Mouse (Mus musculus): ENCODE measurements around the gene Btbd16.

- no peak for TF ChIP-seq CTCF (IDR thresholded peaks at IDR 0.05; ENCODE audit: borderline replicate concordance, extremely low read depth, insufficient read depth, insufficient read length)
- TF ChIP-seq POLR2A (IDR thresholded peaks at IDR 0.05; ENCODE audit: borderline replicate concordance, extremely low read depth, insufficient read depth, insufficient read length, poor library complexity, severe bottlenecking), result no peak
Measured at GRCm38 (mm10) chr7:130731792-130732191, 42.1 kb upstream of the Btbd16 start.

Measured in brain, embryonic 14.5 days (tissue).